Mouse (Mus musculus) megakaryocyte progenitor cell, adult 5-6 weeks (primary cell): ENCODE measurements around the gene Nudt22. TPM values are rescaled to one million over a fixed set of nuclear protein-coding genes. Genes with fewer than 3 reads are reported as not detected.
A peak's percentile ranks its signal among the peaks of the same experiment; 100 is the strongest.

Experiments used
- ATAC-seq: replicated peaks from 2 replicates; pipeline ENCODE4 v1.8.0; 2016; ENCODE audit warnings: mild to moderate bottlenecking, moderate TSS enrichment, inconsistent platforms; ENCODE audit not compliant: poor library complexity
- total RNA-seq, 2 experiments: library from RNA; stranded (forward) in 1 of 2; stranded (reverse) in 1 of 2; fragments of 157-497, 149-512 nt in 1 of 2; fragments of 200-1000 nt in 1 of 2; gene quantifications; 2 replicates each; pipeline versions ENCODE4 v1.2.3 to v1.2.4; 2015 to 2017

Nudt22 gene
- total RNA-seq (2015): 10.6 and 18.9 TPM in 2 replicates
- total RNA-seq (2017): 7.7 and 13.3 TPM in 2 replicates

- ATAC-seq: peak; percentile 69
Measured at GRCm38 (mm10) chr19:6996006-6996405, at the start of gene Nudt22, which contains the start of gene Trpt1. Gene Nudt22, minus strand, starts transcription at chr19:6996117. Gene Trpt1, plus strand, starts transcription at chr19:6996131.

GRCm38 (mm10) chr19:7044706-7045105 is 48.8 kb upstream of the Nudt22 start:
- ATAC-seq: no peak

- no peak for ATAC-seq
Measured at GRCm38 (mm10) chr19:7044279-7044678, 48.4 kb upstream of the Nudt22 start.

GRCm38 (mm10) chr19:7041171-7041570 is 45.3 kb upstream of the Nudt22 start:
- ATAC-seq: no peak

- 0 out of 2 replicates have a peak, but pooled peaks have one; percentile 2 for ATAC-seq
Measured at GRCm38 (mm10) chr19:7040637-7041130, 44.8 kb upstream of the Nudt22 start.

- ATAC-seq: peak; percentile 95
Measured at GRCm38 (mm10) chr19:7039841-7040636, 44.1 kb upstream of the Nudt22 start, which contains the start of gene Stip1. Gene Stip1, minus strand, starts transcription at chr19:7039967.

GRCm38 (mm10) chr19:7039088-7039720 is 43.3 kb upstream of the Nudt22 start:
- peak; percentile 12; the same call in 1 of the 2 replicates for ATAC-seq

GRCm38 (mm10) chr19:7034006-7034405 is 38.1 kb upstream of the Nudt22 start:
- no peak for ATAC-seq

GRCm38 (mm10) chr19:7029531-7029930 is 33.6 kb upstream of the Nudt22 start:
- ATAC-seq: no peak

GRCm38 (mm10) chr19:7020224-7020641 is 24.3 kb upstream of the Nudt22 start:
- ATAC-seq: peak; percentile 51

- ATAC-seq: peak; percentile 69
Measured at GRCm38 (mm10) chr19:7019191-7019590, 23.3 kb upstream of the Nudt22 start, which contains the start of gene Fermt3. Gene Fermt3, minus strand, starts transcription at chr19:7019469.

- ATAC-seq: peak; percentile 7; the same call in 1 of the 2 replicates
Measured at GRCm38 (mm10) chr19:7018546-7018945, 22.6 kb upstream of the Nudt22 start.

GRCm38 (mm10) chr19:7017541-7018457 is 21.9 kb upstream of the Nudt22 start:
- peak; percentile 68 for ATAC-seq

- ATAC-seq: no peak
Measured at GRCm38 (mm10) chr19:7014481-7015135, 18.7 kb upstream of the Nudt22 start.

- no peak for ATAC-seq
Measured at GRCm38 (mm10) chr19:7013984-7014383, 18.1 kb upstream of the Nudt22 start.

GRCm38 (mm10) chr19:7012426-7012825 is 16.5 kb upstream of the Nudt22 start:
- no peak for ATAC-seq

- ATAC-seq: no peak
Measured at GRCm38 (mm10) chr19:7006892-7007593, 11.1 kb upstream of the Nudt22 start.

- no peak for ATAC-seq
Measured at GRCm38 (mm10) chr19:6999360-7000063, 3.6 kb upstream of the Nudt22 start.
